Mouse (Mus musculus): ENCODE measurements at regions not wholly inside any gene's neighbourhood (a gene's known extent, or its start where the extent isn't known, plus 50 kb on each side); places are given as distances from the start of the nearest gene placed in this dataset.

GRCm38 (mm10) chr9:61205049-61205448, 167.1 kb upstream of the Tle3 start:
- H3K36me3 ChIP-seq (ENCODE audit: control insufficient read depth, insufficient read depth): no peaks in the 10 kb centered on the region

GRCm38 (mm10) chr9:61206725-61207365, 165.3 kb upstream of the Tle3 start:
- H3K27me3 ChIP-seq (replicated peaks; ENCODE audit: control insufficient read depth, insufficient read depth, low read length): no peaks in the 10 kb centered on the region
- no peaks in the 10 kb centered on the region for H3K9me3 ChIP-seq (ENCODE audit: control insufficient read depth)
- WGBS: 79% methylated on average over 13 of the region's 13 CpGs
- no peak overlapping the region for H3K4me2 ChIP-seq (replicated peaks; ENCODE audit: low read depth)
- no peak for ATAC-seq
- no peak overlapping the region for H3K27ac ChIP-seq (ENCODE audit: low read depth, low read length)
- no peak overlapping the region for H3K4me3 ChIP-seq (ENCODE audit: low read depth, low read length)
- H3K36me3 ChIP-seq (ENCODE audit: control insufficient read depth, insufficient read depth): no peaks in the 10 kb centered on the region
- no peak for TF ChIP-seq CTCF (IDR thresholded peaks at IDR 0.05; ENCODE audit: low read depth)
- H3K4me1 ChIP-seq (replicated peaks; ENCODE audit: control insufficient read depth, insufficient read depth, low read length): no peaks in the 10 kb centered on the region
- H3K9ac ChIP-seq (ENCODE audit: low read depth, low read length): no peak overlapping the region

More at GRCm38 (mm10) chr9:61205049-61205448, 167.1 kb upstream of the Tle3 start:
- 75% methylated on average over 8 of the region's 8 CpGs for WGBS
- no peak for ATAC-seq
- no peak overlapping the region for H3K27ac ChIP-seq (ENCODE audit: low read depth, low read length)
- no peak overlapping the region for H3K9ac ChIP-seq (ENCODE audit: low read depth, low read length)
- no peaks in the 10 kb centered on the region for H3K4me1 ChIP-seq (replicated peaks; ENCODE audit: control insufficient read depth, insufficient read depth, low read length)
- no peak overlapping the region for H3K4me2 ChIP-seq (replicated peaks; ENCODE audit: low read depth)
- TF ChIP-seq CTCF (IDR thresholded peaks at IDR 0.05; ENCODE audit: low read depth): no peak
- H3K27me3 ChIP-seq (replicated peaks; ENCODE audit: control insufficient read depth, insufficient read depth, low read length): no peaks in the 10 kb centered on the region
- H3K9me3 ChIP-seq (ENCODE audit: control insufficient read depth): no peaks in the 10 kb centered on the region
- no peak overlapping the region for H3K4me3 ChIP-seq (ENCODE audit: low read depth, low read length)

- Histone ChIP-seq H3K4me3 (ENCODE audit: low read depth, low read length) (no peak overlapping the region), H3K9me3 (ENCODE audit: control insufficient read depth) (no peaks in the 10 kb centered on the region), H3K27ac (ENCODE audit: low read depth, low read length) (no peak overlapping the region), H3K9ac (ENCODE audit: low read depth, low read length) (no peak overlapping the region), H3K27me3 (replicated peaks; ENCODE audit: control insufficient read depth, insufficient read depth, low read length) (no peaks in the 10 kb centered on the region), H3K4me1 (replicated peaks; ENCODE audit: control insufficient read depth, insufficient read depth, low read length) (no peaks in the 10 kb centered on the region), H3K4me2 (replicated peaks; ENCODE audit: low read depth) (no peak overlapping the region), H3K36me3 (ENCODE audit: control insufficient read depth, insufficient read depth) (no peaks in the 10 kb centered on the region)
- no peak for ATAC-seq
- WGBS: 86% methylated on average over 13 of the region's 13 CpGs
- TF ChIP-seq CTCF (IDR thresholded peaks at IDR 0.05; ENCODE audit: low read depth): no peak
Observed at GRCm38 (mm10) chr9:61207423-61208150, 164.6 kb upstream of the Tle3 start.

- 57% methylated on average over 4 of the region's 4 CpGs for WGBS
- no peaks in the 10 kb centered on the region for H3K27me3 ChIP-seq (replicated peaks; ENCODE audit: control insufficient read depth, insufficient read depth, low read length)
Observed at GRCm38 (mm10) chr9:61211627-61212026, 160.5 kb upstream of the Tle3 start.

GRCm38 (mm10) chr9:61214943-61215342, 157.2 kb upstream of the Tle3 start:
- H3K36me3 ChIP-seq (ENCODE audit: control insufficient read depth, insufficient read depth): no peaks in the 10 kb centered on the region
- WGBS: 32% methylated on average over 6 of the region's 6 CpGs
- ATAC-seq: no peak
- no peaks in the 10 kb centered on the region for H3K9me3 ChIP-seq (ENCODE audit: control insufficient read depth)
- H3K4me2 ChIP-seq (replicated peaks; ENCODE audit: low read depth): no peak overlapping the region
- H3K4me3 ChIP-seq (ENCODE audit: low read depth, low read length): no peak overlapping the region
- no peak for TF ChIP-seq CTCF (IDR thresholded peaks at IDR 0.05; ENCODE audit: low read depth)
- H3K4me1 ChIP-seq (replicated peaks; ENCODE audit: control insufficient read depth, insufficient read depth, low read length): no peaks in the 10 kb centered on the region
- 0 out of 2 replicates have a peak, but pooled peaks cover 2% of the 10 kb centered on the region for H3K27me3 ChIP-seq (replicated peaks; ENCODE audit: control insufficient read depth, insufficient read depth, low read length)
- no peak overlapping the region for H3K9ac ChIP-seq (ENCODE audit: low read depth, low read length)
- H3K27ac ChIP-seq (ENCODE audit: low read depth, low read length): no peak overlapping the region; the same call in 1 of the 2 replicates

More at GRCm38 (mm10) chr9:61211627-61212026, 160.5 kb upstream of the Tle3 start:
- Histone ChIP-seq H3K9me3 (ENCODE audit: control insufficient read depth) (no peaks in the 10 kb centered on the region), H3K4me1 (replicated peaks; ENCODE audit: control insufficient read depth, insufficient read depth, low read length) (no peaks in the 10 kb centered on the region), H3K9ac (ENCODE audit: low read depth, low read length) (no peak overlapping the region), H3K36me3 (ENCODE audit: control insufficient read depth, insufficient read depth) (no peaks in the 10 kb centered on the region), H3K27ac (ENCODE audit: low read depth, low read length) (no peak overlapping the region), H3K4me2 (replicated peaks; ENCODE audit: low read depth) (no peak overlapping the region), H3K4me3 (ENCODE audit: low read depth, low read length) (no peak overlapping the region)
- no peak for TF ChIP-seq CTCF (IDR thresholded peaks at IDR 0.05; ENCODE audit: low read depth)
- ATAC-seq: no peak

GRCm38 (mm10) chr9:61216012-61216770, 156.0 kb upstream of the Tle3 start:
- Histone ChIP-seq H3K4me3 (ENCODE audit: low read depth, low read length) (no peak overlapping the region), H3K4me1 (replicated peaks; ENCODE audit: control insufficient read depth, insufficient read depth, low read length) (no peaks in the 10 kb centered on the region), H3K27ac (ENCODE audit: low read depth, low read length) (no peak overlapping the region), H3K27me3 (replicated peaks; ENCODE audit: control insufficient read depth, insufficient read depth, low read length) (0 out of 2 replicates have a peak, but pooled peaks cover 2% of the 10 kb centered on the region), H3K9me3 (ENCODE audit: control insufficient read depth) (no peaks in the 10 kb centered on the region), H3K4me2 (replicated peaks; ENCODE audit: low read depth) (no peak overlapping the region), H3K9ac (ENCODE audit: low read depth, low read length) (no peak overlapping the region), H3K36me3 (ENCODE audit: control insufficient read depth, insufficient read depth) (no peaks in the 10 kb centered on the region)
- 88% methylated on average over 13 of the region's 13 CpGs for WGBS
- no peak for ATAC-seq
- TF ChIP-seq CTCF (IDR thresholded peaks at IDR 0.05; ENCODE audit: low read depth): no peak
